In genomic region chr3:32395771-32396551, GRCm38 (mm10) we compare ENCODE assay signal across 7 mouse cellular contexts. TPM values are rescaled to one million over a fixed set of nuclear protein-coding genes. Genes with fewer than 3 reads are reported as not detected.
DNase-seq lines count a peak whose midpoint lies in the region; ATAC-seq and TF ChIP-seq lines count a peak whose summit lies in the region.

No protein-coding gene starts in this region.

- no peaks in the 10 kb centered on the region for H3K9me3 ChIP-seq in MEL (replicated peaks; ENCODE audit: insufficient read depth, low read length)
- H3K9me3 ChIP-seq in heart, embryonic 10.5 days = no peaks in the 10 kb centered on the region
- H3K9me3 ChIP-seq in lung, embryonic 16.5 days (ENCODE audit: control insufficient read depth, low read length) = no peaks in the 10 kb centered on the region

- peak; percentile 19 for ATAC-seq in CD4-positive, CD25-positive, alpha-beta regulatory T cell, adult 4 months
- ATAC-seq in lung, embryonic 16.5 days (ENCODE audit: low read depth) = no peak

- H3K36me3 ChIP-seq in MEL (ENCODE audit: control insufficient read depth in 1 of 2, insufficient read depth in 2 of 2, low read length in 2 of 2) = 0 out of 4 replicates have a peak, but pooled peaks cover 0 to 2% of the 10 kb centered on the region in 2 experiments
- H3K36me3 ChIP-seq in heart, embryonic 10.5 days = no peaks in the 10 kb centered on the region
- no peaks in the 10 kb centered on the region for H3K36me3 ChIP-seq in lung, embryonic 16.5 days (ENCODE audit: control insufficient read depth, insufficient read depth, low read length)

- TF ChIP-seq RAD21 in MEL (IDR thresholded peaks at IDR 0.05; ENCODE audit: low read depth, low read length) = no peak

- peak overlapping the region; percentile 93 for H3K4me2 ChIP-seq in lung, embryonic 16.5 days (ENCODE audit: low read depth, low read length)

- 0 out of 4 replicates have a peak, but pooled peaks of 1 of the 2 experiments have one; percentile 13 for TF ChIP-seq EP300 in MEL (IDR thresholded peaks at IDR 0.05; ENCODE audit: low read depth in 1 of 2, low read length in 2 of 2)

- DNase-seq in MEL (ENCODE audit: low read depth, low spot score) = peak; percentile 74
- peak; percentile 58 for DNase-seq in embryo, embryonic 10.5 days (ENCODE audit: low spot score)
- DNase-seq in heart, embryonic 10.5 days (ENCODE audit: low spot score) = peak; percentile 80
- DNase-seq in kidney, adult 9 months = peak; percentile 60
- DNase-seq in ovary, postnatal 36 days (ENCODE audit: low spot score) = peak; percentile 31

- H3K27ac ChIP-seq in MEL (ENCODE audit: control insufficient read depth, low read depth, low read length) = peak overlapping the region; percentile 70
- peak overlapping the region; percentile 97 for H3K27ac ChIP-seq in heart, embryonic 10.5 days
- H3K27ac ChIP-seq in lung, embryonic 16.5 days (ENCODE audit: low read length) = peak overlapping the region; percentile 99

- peaks cover 2 to 3% of the 10 kb centered on the region in 2 experiments; a peak in 1 of 4 replicates for H3K4me1 ChIP-seq in MEL (ENCODE audit: control insufficient read depth in 1 of 2, insufficient read depth in 2 of 2, low read length in 2 of 2)
- H3K4me1 ChIP-seq in heart, embryonic 10.5 days = peaks cover 24% of the 10 kb centered on the region; the same call in 1 of the 2 replicates
- peaks cover 24% of the 10 kb centered on the region for H3K4me1 ChIP-seq in lung, embryonic 16.5 days (replicated peaks; ENCODE audit: control insufficient read depth, insufficient read depth, low read length)

- no peaks in the 10 kb centered on the region for H3K27me3 ChIP-seq in MEL (ENCODE audit: control insufficient read depth in 1 of 2, insufficient read depth in 2 of 2, low read length in 2 of 2)
- no peaks in the 10 kb centered on the region for H3K27me3 ChIP-seq in heart, embryonic 10.5 days (ENCODE audit: insufficient read depth, poor library complexity, severe bottlenecking)
- no peaks in the 10 kb centered on the region for H3K27me3 ChIP-seq in lung, embryonic 16.5 days (ENCODE audit: control insufficient read depth, insufficient read depth, low read depth, low read length)

- H3K79me2 ChIP-seq in MEL (ENCODE audit: control insufficient read depth, insufficient read depth, low read length, poor library complexity) = peaks cover 24% of the 10 kb centered on the region

- 25% methylated on average over 24 of the region's 24 CpGs for WGBS in heart, embryonic 10.5 days
- 13% methylated on average over 23 of the region's 24 CpGs for WGBS in lung, embryonic 16.5 days

- peak in 1 of 3 experiments; percentile 3; a peak in 1 of 6 replicates for TF ChIP-seq CTCF in MEL (IDR thresholded peaks at IDR 0.05 in 2 of 3, conservative IDR thresholded peaks at IDR 0.05 in 1 of 3; ENCODE audit: control insufficient read depth in 1 of 3, insufficient read depth in 1 of 3, low read depth in 2 of 3, low read length in 3 of 3, poor library complexity in 1 of 3, severe bottlenecking in 1 of 3)

- peak overlapping the region; percentile 68 for H3K9ac ChIP-seq in MEL (ENCODE audit: control insufficient read depth, low read depth, low read length, poor library complexity, severe bottlenecking)
- H3K9ac ChIP-seq in lung, embryonic 16.5 days (ENCODE audit: low read length) = peak overlapping the region; percentile 74

- H3K4me3 ChIP-seq in MEL (ENCODE audit: control insufficient read depth in 1 of 2, insufficient read depth in 1 of 2, low read depth in 2 of 2, low read length in 2 of 2) = peak overlapping the region; percentile 70 to 92
- H3K4me3 ChIP-seq in heart, embryonic 10.5 days = peak overlapping the region; percentile 90
- peak overlapping the region; percentile 95 for H3K4me3 ChIP-seq in lung, embryonic 16.5 days (ENCODE audit: low read length)

- TF ChIP-seq POLR2A in MEL (IDR thresholded peaks at IDR 0.05; ENCODE audit: control insufficient read depth in 1 of 2, insufficient read depth in 1 of 2, low read depth in 1 of 2, low read length in 2 of 2, poor library complexity in 1 of 2) = no peak

TF ChIP-seq in MEL, 35 proteins besides CTCF, POLR2A, EP300 and RAD21:
- TF ChIP-seq TCF12 (IDR thresholded peaks at IDR 0.05; ENCODE audit: low read depth, low read length) (no peak), ZNF384 (IDR thresholded peaks at IDR 0.05; ENCODE audit: low read depth, low read length) (peak; percentile 70; the same call in 1 of the 2 replicates), MYB (IDR thresholded peaks at IDR 0.05; ENCODE audit: low read depth, low read length) (no peak), MYC (IDR thresholded peaks at IDR 0.05; ENCODE audit: low read depth, low read length) (peak; percentile 70; the same call in 1 of the 2 replicates), TBP (IDR thresholded peaks at IDR 0.05; ENCODE audit: low read depth, low read length) (no peak), ELF1 (IDR thresholded peaks at IDR 0.05; ENCODE audit: low read depth, low read length) (peak; percentile 34; the same call in 1 of the 2 replicates), USF1 (IDR thresholded peaks at IDR 0.05; ENCODE audit: low read depth, low read length) (no peak), MAX (IDR thresholded peaks at IDR 0.05; ENCODE audit: low read length) (peak; percentile 62), NRF1 (IDR thresholded peaks at IDR 0.05; ENCODE audit: insufficient read depth, low read depth, low read length, poor library complexity, severe bottlenecking) (no peak), MXI1 (IDR thresholded peaks at IDR 0.05; ENCODE audit: low read depth, low read length) (peak; percentile 58; the same call in 1 of the 2 replicates), JUND (IDR thresholded peaks at IDR 0.05; ENCODE audit: low read depth, low read length) (no peak), ZMIZ1 (IDR thresholded peaks at IDR 0.05; ENCODE audit: low read depth, low read length) (no peak), ZKSCAN1 (IDR thresholded peaks at IDR 0.05; ENCODE audit: low read depth, low read length) (0 out of 2 replicates have a peak, but pooled peaks have one; percentile 6)

RNA-seq across cellular contexts. Expression of gene Pik3ca, which starts 1.5 kb away (rescaled TPM):
- polyA plus RNA-seq in CD4-positive, CD25-positive, alpha-beta regulatory T cell, adult 4 months (2017; shearing (Covaris generic)) = 10 to 100 TPM; 14.1 to 23.2 TPM
- total RNA-seq in MEL (2012; rRNA removed) = 11.1 and 11.7 TPM in 2 replicates
- 10 to 100 TPM in 1 of 2 experiments, not detected in 1; 13.1 TPM for polyA plus RNA-seq in MEL (2012; ENCODE audit: insufficient read depth in 1 of 2, insufficient read length in 2 of 2, low read depth in 1 of 2, low replicate concordance in 2 of 2, missing spikeins in 1 of 2)
- 4.7 and 6.1 TPM in 2 replicates for polyA plus RNA-seq in heart, embryonic 10.5 days (2016; fragmentation: Nextera tagmentation; extraction: Ambion mirVana)
- 9.7 and 10.2 TPM in 2 replicates for polyA plus RNA-seq in lung, embryonic 16.5 days (2015; fragmentation: Nextera tagmentation; extraction: Ambion mirVana)

RNA-seq across cellular contexts. Expression of gene Zmat3, which starts 30.1 kb away (rescaled TPM):
- polyA plus RNA-seq in CD4-positive, CD25-positive, alpha-beta regulatory T cell, adult 4 months (2017; shearing (Covaris generic)) = 1 to 10 TPM; 4.4 to 4.7 TPM
- total RNA-seq in MEL (2012; rRNA removed) = 3.1 and 3.4 TPM in 2 replicates
- polyA plus RNA-seq in MEL (2012; ENCODE audit: insufficient read depth in 1 of 2, insufficient read length in 2 of 2, low read depth in 1 of 2, low replicate concordance in 2 of 2, missing spikeins in 1 of 2) = 1 to 10 TPM in 1 of 2 experiments, not detected in 1; 4.4 TPM
- 4.6 and 5.3 TPM in 2 replicates for polyA plus RNA-seq in heart, embryonic 10.5 days (2016; fragmentation: Nextera tagmentation; extraction: Ambion mirVana)
- 2.8 and 3.0 TPM in 2 replicates for polyA plus RNA-seq in lung, embryonic 16.5 days (2015; fragmentation: Nextera tagmentation; extraction: Ambion mirVana)
